Mouse (Mus musculus): ENCODE measurements around the gene Avpr1b. TPM values are rescaled to one million over a fixed set of nuclear protein-coding genes. Genes with fewer than 3 reads are reported as not detected.
A peak's percentile ranks its signal among the peaks of the same experiment; 100 is the strongest.

Gene Avpr1b
- polyA plus RNA-seq, 1 experiment from 2014 or later, result not detected

GRCm38 (mm10) chr1:131583598-131583997 is 15.4 kb upstream of the Avpr1b start:
- no peak for ATAC-seq (ENCODE audit: insufficient number of reproducible peaks, low FRiP score, low TSS enrichment, low read depth)
- Histone ChIP-seq H3K27me3 (no peaks in the 10 kb centered on the region), H3K4me2 (no peak overlapping the region), H3K27ac (no peak overlapping the region), H3K4me1 (0 out of 2 replicates have a peak, but pooled peaks cover 5% of the 10 kb centered on the region), H3K9me3 (no peaks in the 10 kb centered on the region), H3K4me3 (no peak overlapping the region), H3K36me3 (no peaks in the 10 kb centered on the region), H3K9ac (no peak overlapping the region)
- 92% methylated on average over 3 of the region's 3 CpGs for WGBS

GRCm38 (mm10) chr1:131586836-131587235 is 12.2 kb upstream of the Avpr1b start:
- ATAC-seq (ENCODE audit: insufficient number of reproducible peaks, low FRiP score, low TSS enrichment, low read depth), result no peak
- no peak overlapping the region for H3K27ac ChIP-seq
- no peak overlapping the region for H3K4me2 ChIP-seq
- no peaks in the 10 kb centered on the region for H3K4me1 ChIP-seq
- H3K4me3 ChIP-seq, result no peak overlapping the region
- WGBS, result 68% methylated on average over 8 of the region's 8 CpGs
- H3K36me3 ChIP-seq, result no peaks in the 10 kb centered on the region
- no peaks in the 10 kb centered on the region for H3K9me3 ChIP-seq
- H3K9ac ChIP-seq, result no peak overlapping the region
- no peaks in the 10 kb centered on the region for H3K27me3 ChIP-seq

- Histone ChIP-seq H3K9ac (no peak overlapping the region), H3K27me3 (no peaks in the 10 kb centered on the region; the same call in none of the 2 replicates), H3K36me3 (no peaks in the 10 kb centered on the region), H3K4me2 (no peak overlapping the region), H3K4me3 (no peak overlapping the region), H3K4me1 (peaks cover 4% of the 10 kb centered on the region; the same call in 1 of the 2 replicates), H3K9me3 (no peaks in the 10 kb centered on the region), H3K27ac (no peak overlapping the region)
- 44% methylated on average over 11 of the region's 11 CpGs for WGBS
- no peak for ATAC-seq (ENCODE audit: insufficient number of reproducible peaks, low FRiP score, low TSS enrichment, low read depth)
These were observed 1.3 kb downstream of the Avpr1b start for GRCm38 (mm10) chr1:131600314-131600713.

GRCm38 (mm10) chr1:131606719-131607118 is 7.7 kb downstream of the Avpr1b start:
- Histone ChIP-seq H3K9me3 (no peaks in the 10 kb centered on the region), H3K27ac (no peak overlapping the region), H3K4me3 (no peak overlapping the region), H3K4me1 (no peaks in the 10 kb centered on the region), H3K9ac (no peak overlapping the region), H3K27me3 (no peaks in the 10 kb centered on the region), H3K4me2 (no peak overlapping the region), H3K36me3 (no peaks in the 10 kb centered on the region)
- no peak for ATAC-seq (ENCODE audit: insufficient number of reproducible peaks, low FRiP score, low TSS enrichment, low read depth)
- 78% methylated on average over 2 of the region's 2 CpGs for WGBS

- Histone ChIP-seq H3K36me3 (no peaks in the 10 kb centered on the region), H3K9me3 (no peaks in the 10 kb centered on the region), H3K9ac (no peak overlapping the region), H3K4me2 (no peak overlapping the region), H3K27ac (no peak overlapping the region), H3K4me3 (no peak overlapping the region), H3K4me1 (no peaks in the 10 kb centered on the region), H3K27me3 (no peaks in the 10 kb centered on the region)
- 26% methylated on average over 4 of the region's 4 CpGs for WGBS
- no peak for ATAC-seq (ENCODE audit: insufficient number of reproducible peaks, low FRiP score, low TSS enrichment, low read depth)
These were observed 13.6 kb downstream of the Avpr1b start for GRCm38 (mm10) chr1:131612556-131613155.

- Histone ChIP-seq H3K4me3 (no peak overlapping the region), H3K4me2 (no peak overlapping the region), H3K36me3 (no peaks in the 10 kb centered on the region), H3K27ac (no peak overlapping the region), H3K4me1 (no peaks in the 10 kb centered on the region), H3K27me3 (no peaks in the 10 kb centered on the region), H3K9me3 (no peaks in the 10 kb centered on the region), H3K9ac (no peak overlapping the region)
- WGBS, result 73% methylated on average over 16 of the region's 16 CpGs
- 0 out of 2 replicates have a peak, but pooled peaks have one; percentile 61 for ATAC-seq (ENCODE audit: insufficient number of reproducible peaks, low FRiP score, low TSS enrichment, low read depth)
These were observed 14.5 kb downstream of the Avpr1b start for GRCm38 (mm10) chr1:131613361-131614133.

GRCm38 (mm10) chr1:131614641-131615040 is 15.6 kb downstream of the Avpr1b start:
- Histone ChIP-seq H3K9me3 (no peaks in the 10 kb centered on the region), H3K27ac (no peak overlapping the region), H3K4me1 (no peaks in the 10 kb centered on the region), H3K4me3 (no peak overlapping the region), H3K36me3 (no peaks in the 10 kb centered on the region), H3K4me2 (no peak overlapping the region), H3K9ac (no peak overlapping the region), H3K27me3 (no peaks in the 10 kb centered on the region)
- ATAC-seq (ENCODE audit: insufficient number of reproducible peaks, low FRiP score, low TSS enrichment, low read depth), result no peak
- 81% methylated on average over 6 of the region's 6 CpGs for WGBS

- Histone ChIP-seq H3K36me3 (no peaks in the 10 kb centered on the region), H3K27ac (no peak overlapping the region), H3K9ac (no peak overlapping the region), H3K9me3 (no peaks in the 10 kb centered on the region), H3K27me3 (no peaks in the 10 kb centered on the region), H3K4me3 (no peak overlapping the region), H3K4me2 (no peak overlapping the region), H3K4me1 (no peaks in the 10 kb centered on the region)
- no peak for ATAC-seq (ENCODE audit: insufficient number of reproducible peaks, low FRiP score, low TSS enrichment, low read depth)
- WGBS, result 79% methylated on average over 1 of the region's 1 CpGs
These were observed 17.1 kb downstream of the Avpr1b start for GRCm38 (mm10) chr1:131616131-131616530.

- Histone ChIP-seq H3K9ac (no peak overlapping the region), H3K4me1 (no peaks in the 10 kb centered on the region), H3K27me3 (no peaks in the 10 kb centered on the region), H3K9me3 (no peaks in the 10 kb centered on the region), H3K4me2 (no peak overlapping the region), H3K4me3 (no peak overlapping the region), H3K36me3 (no peaks in the 10 kb centered on the region), H3K27ac (no peak overlapping the region)
- WGBS, result 69% methylated on average over 5 of the region's 5 CpGs
- ATAC-seq (ENCODE audit: insufficient number of reproducible peaks, low FRiP score, low TSS enrichment, low read depth), result no peak
These were observed 17.6 kb downstream of the Avpr1b start for GRCm38 (mm10) chr1:131616546-131617220.

GRCm38 (mm10) chr1:131618576-131618975 is 19.5 kb downstream of the Avpr1b start:
- WGBS, result 74% methylated on average over 1 of the region's 1 CpGs
- no peak overlapping the region for H3K9ac ChIP-seq
- no peak overlapping the region for H3K4me3 ChIP-seq
- H3K36me3 ChIP-seq, result no peaks in the 10 kb centered on the region
- H3K9me3 ChIP-seq, result no peaks in the 10 kb centered on the region
- H3K27me3 ChIP-seq, result no peaks in the 10 kb centered on the region
- no peak overlapping the region for H3K4me2 ChIP-seq
- ATAC-seq (ENCODE audit: insufficient number of reproducible peaks, low FRiP score, low TSS enrichment, low read depth), result no peak
- H3K4me1 ChIP-seq, result no peaks in the 10 kb centered on the region
- H3K27ac ChIP-seq, result no peak overlapping the region

GRCm38 (mm10) chr1:131619348-131619747 is 20.3 kb downstream of the Avpr1b start:
- Histone ChIP-seq H3K4me1 (no peaks in the 10 kb centered on the region), H3K36me3 (no peaks in the 10 kb centered on the region), H3K27ac (no peak overlapping the region), H3K27me3 (no peaks in the 10 kb centered on the region), H3K4me2 (no peak overlapping the region), H3K9me3 (no peaks in the 10 kb centered on the region), H3K4me3 (no peak overlapping the region), H3K9ac (no peak overlapping the region)
- no peak for ATAC-seq (ENCODE audit: insufficient number of reproducible peaks, low FRiP score, low TSS enrichment, low read depth)
- 88% methylated on average over 7 of the region's 7 CpGs for WGBS

- no peak overlapping the region for H3K4me3 ChIP-seq
- H3K36me3 ChIP-seq, result no peaks in the 10 kb centered on the region
- H3K4me1 ChIP-seq, result no peaks in the 10 kb centered on the region
- H3K9ac ChIP-seq, result no peak overlapping the region
- ATAC-seq (ENCODE audit: insufficient number of reproducible peaks, low FRiP score, low TSS enrichment, low read depth), result no peak
- no peak overlapping the region for H3K4me2 ChIP-seq
- WGBS, result 55% methylated on average over 3 of the region's 3 CpGs
- no peaks in the 10 kb centered on the region for H3K9me3 ChIP-seq
- no peaks in the 10 kb centered on the region for H3K27me3 ChIP-seq
- no peak overlapping the region for H3K27ac ChIP-seq
These were observed 24.6 kb downstream of the Avpr1b start for GRCm38 (mm10) chr1:131623644-131624043.
